Mouse (Mus musculus) cerebellum, postnatal 4 days (tissue): ENCODE results near the gene Haspin.

ENCODE experiments used
- DNase-seq, 2 experiments: peaks; one replicate each; pipeline ENCODE4 v3.0.0; 2022; ENCODE audit warnings: low spot score in 2 of 2, mixed read lengths in 1 of 2

The Haspin gene

GRCm38 (mm10) chr11:73146026-73146974 is 8.2 kb upstream of the Haspin start:
- no peak for DNase-seq

GRCm38 (mm10) chr11:73144261-73144681 is 6.2 kb upstream of the Haspin start:
- no peak for DNase-seq

GRCm38 (mm10) chr11:73137116-73137515 is 978 bp downstream of the Haspin start:
- no peak for DNase-seq

GRCm38 (mm10) chr11:73136587-73136986 is 1.5 kb downstream of the Haspin start:
- DNase-seq = no peak

GRCm38 (mm10) chr11:73134222-73134621 is 3.9 kb downstream of the Haspin start:
- no peak for DNase-seq

GRCm38 (mm10) chr11:73132999-73133398 is 5.1 kb downstream of the Haspin start:
- no peak for DNase-seq

GRCm38 (mm10) chr11:73131020-73131419 is 7.1 kb downstream of the Haspin start:
- DNase-seq = no peak

GRCm38 (mm10) chr11:73126495-73126894 is 11.6 kb downstream of the Haspin start:
- no peak for DNase-seq

GRCm38 (mm10) chr11:73111414-73111813 is 26.7 kb downstream of the Haspin start:
- no peak for DNase-seq

GRCm38 (mm10) chr11:73109941-73110340 is 28.2 kb downstream of the Haspin start:
- DNase-seq = no peak

GRCm38 (mm10) chr11:73108898-73109625 is 29.0 kb downstream of the Haspin start:
- no peak for DNase-seq

- DNase-seq = no peak
Measured at GRCm38 (mm10) chr11:73108195-73108897, 29.7 kb downstream of the Haspin start.

- DNase-seq = peak in 1 of 2 experiments; percentile 52
Measured at GRCm38 (mm10) chr11:73107358-73107757, 30.7 kb downstream of the Haspin start.

- no peak for DNase-seq
Measured at GRCm38 (mm10) chr11:73105246-73105645, 32.8 kb downstream of the Haspin start.

- no peak for DNase-seq
Measured at GRCm38 (mm10) chr11:73101308-73101707, 36.8 kb downstream of the Haspin start.

GRCm38 (mm10) chr11:73099976-73100750 is 37.9 kb downstream of the Haspin start:
- DNase-seq = no peak

GRCm38 (mm10) chr11:73098860-73099259 is 39.2 kb downstream of the Haspin start:
- no peak for DNase-seq

GRCm38 (mm10) chr11:73094231-73094995 is 43.7 kb downstream of the Haspin start:
- DNase-seq = no peak

GRCm38 (mm10) chr11:73092877-73093276 is 45.2 kb downstream of the Haspin start:
- DNase-seq = no peak

GRCm38 (mm10) chr11:73092057-73092456 is 46.0 kb downstream of the Haspin start:
- DNase-seq = no peak
